Comparison of ENCODE assay signal across 18 mouse cellular contexts in genomic region chr7:75702966-75703645, GRCm38 (mm10).
DNase-seq lines count a peak whose midpoint lies in the region; ATAC-seq and TF ChIP-seq lines count a peak whose summit lies in the region.
"Had no signal": no experiment of that assay in that cellular context is flagged by ENCODE, and none has a peak within 500 bp of the region (broad histone marks: within the 10 kb centered on the region; RNA-seq: fewer than 3 reads in every experiment).

No protein-coding gene starts in this region.

- dilution Hi-C loops in CH12.LX (cut with MboI; ENCODE audit: extremely low pct_ligation_motif_present, extremely low pct_unique_long_range_greater_than_20kb, low sequenced_read_pairs) = no loop called here

- H3K4me2 ChIP-seq in midbrain, embryonic 11.5 days = no peak overlapping the region
- H3K4me2 ChIP-seq in midbrain, embryonic 15.5 days = no peak overlapping the region
- peak overlapping the region; percentile 48 for H3K4me2 ChIP-seq in CH12.LX (ENCODE audit: insufficient read depth, low read depth, poor library complexity, severe bottlenecking)
- peak overlapping the region; percentile 21; the same call in 1 of the 2 replicates for H3K4me2 ChIP-seq in liver, embryonic 15.5 days
- H3K4me2 ChIP-seq: heart, embryonic 12.5 days; neural tube, embryonic 12.5 days had no signal

- 0 out of 2 replicates have a peak, but pooled peaks cover 2% of the 10 kb centered on the region for H3K36me3 ChIP-seq in midbrain, embryonic 11.5 days (ENCODE audit: control insufficient read depth, insufficient read depth, low read length)
- no peaks in the 10 kb centered on the region for H3K36me3 ChIP-seq in midbrain, embryonic 15.5 days (replicated peaks)
- peaks cover 30 to 52% of the 10 kb centered on the region in 2 experiments for H3K36me3 ChIP-seq in CH12.LX (replicated peaks in 1 of 2; ENCODE audit: control insufficient read depth in 1 of 2, insufficient read depth in 1 of 2, low read length in 1 of 2)
- H3K36me3 ChIP-seq in liver, embryonic 15.5 days (replicated peaks) = peaks cover 88% of the 10 kb centered on the region

- 91% methylated on average over 3 of the region's 3 CpGs for WGBS in midbrain, embryonic 11.5 days
- 87% methylated on average over 3 of the region's 3 CpGs for WGBS in midbrain, embryonic 15.5 days
- WGBS in liver, embryonic 15.5 days (ENCODE audit: insufficient replicate concordance) = 57% methylated on average over 3 of the region's 3 CpGs

- H3K27me3 ChIP-seq in midbrain, embryonic 11.5 days (ENCODE audit: control insufficient read depth, insufficient read depth, low read length) = no peaks in the 10 kb centered on the region
- H3K27me3 ChIP-seq in midbrain, embryonic 15.5 days (replicated peaks) = no peaks in the 10 kb centered on the region
- no peaks in the 10 kb centered on the region for H3K27me3 ChIP-seq in CH12.LX (replicated peaks)
- no peaks in the 10 kb centered on the region for H3K27me3 ChIP-seq in liver, embryonic 15.5 days
- H3K27me3 ChIP-seq: heart, embryonic 12.5 days; neural tube, embryonic 12.5 days had no signal

- peak; percentile 57 for DNase-seq in midbrain, embryonic 11.5 days (ENCODE audit: low spot score, missing footprints)
- DNase-seq in CH12.LX (ENCODE audit: extremely low read depth) = no peak
- DNase-seq in layer of hippocampus, postnatal 14 days (ENCODE audit: low spot score in 2 of 2) = no peak
- no peak for DNase-seq in urinary bladder, postnatal 36 days (ENCODE audit: low spot score in 2 of 2)
- no peak for DNase-seq in spleen, postnatal 14 days (ENCODE audit: low spot score in 2 of 2)
- DNase-seq: adrenal gland, postnatal 25 days; cerebellum, postnatal 14 days; gastrocnemius, postnatal 36 days; kidney, adult 18-20 months; kidney, postnatal 25 days; lung, adult 2 months; spleen, adult 18-20 months; thymus, postnatal 36 days had no signal

- in situ Hi-C loops in CH12.LX (cut with MboI; ENCODE audit: low pct_ligation_motif_present, low pct_unique_long_range_greater_than_20kb, low sequenced_read_pairs) = loop anchor here (25.0 kb wide), 1 partner anchor 316 kb away; no protein-coding TSS in a partner anchor

- TF ChIP-seq RAD21 in CH12.LX (IDR thresholded peaks at IDR 0.05; ENCODE audit: low read depth, low read length) = no peak

- H3K27ac ChIP-seq in midbrain, embryonic 11.5 days (ENCODE audit: low read depth, low read length) = no peak overlapping the region
- no peak overlapping the region for H3K27ac ChIP-seq in midbrain, embryonic 15.5 days
- H3K27ac ChIP-seq in CH12.LX (ENCODE audit: insufficient read depth, low read depth) = no peak overlapping the region; the same call in 1 of the 2 replicates
- no peak overlapping the region for H3K27ac ChIP-seq in liver, embryonic 15.5 days (replicated peaks)
- H3K27ac ChIP-seq: neural tube, embryonic 12.5 days had no signal

- no peak for TF ChIP-seq POLR2A in CH12.LX (IDR thresholded peaks at IDR 0.05; ENCODE audit: low read depth, low read length)

- H3K4me3 ChIP-seq in midbrain, embryonic 11.5 days (ENCODE audit: low read depth, low read length) = no peak overlapping the region
- H3K4me3 ChIP-seq in midbrain, embryonic 15.5 days = no peak overlapping the region
- H3K4me3 ChIP-seq in CH12.LX (replicated peaks in 1 of 3; ENCODE audit: low read depth in 2 of 3, low read length in 2 of 3, poor library complexity in 1 of 3) = peak overlapping the region in 2 of 3 experiments; percentile 53 to 59
- peak overlapping the region; percentile 28; the same call in 1 of the 2 replicates for H3K4me3 ChIP-seq in liver, embryonic 15.5 days (replicated peaks)
- H3K4me3 ChIP-seq: heart, embryonic 12.5 days; neural tube, embryonic 12.5 days had no signal

- TF ChIP-seq EP300 in CH12.LX (IDR thresholded peaks at IDR 0.05; ENCODE audit: low read length) = no peak

- ATAC-seq in midbrain, embryonic 11.5 days (ENCODE audit: low FRiP score) = no peak
- no peak for ATAC-seq in midbrain, embryonic 15.5 days (replicated peaks)
- ATAC-seq in liver, embryonic 15.5 days (ENCODE audit: insufficient read depth) = no peak
- ATAC-seq: hindbrain, embryonic 16.5 days had no signal

- no peaks in the 10 kb centered on the region for H3K9me3 ChIP-seq in midbrain, embryonic 11.5 days (ENCODE audit: control insufficient read depth, low read length)
- no peaks in the 10 kb centered on the region for H3K9me3 ChIP-seq in midbrain, embryonic 15.5 days
- no peaks in the 10 kb centered on the region for H3K9me3 ChIP-seq in CH12.LX (replicated peaks; ENCODE audit: low read length)
- no peaks in the 10 kb centered on the region for H3K9me3 ChIP-seq in liver, embryonic 15.5 days (replicated peaks)
- H3K9me3 ChIP-seq: heart, embryonic 12.5 days; neural tube, embryonic 12.5 days had no signal

- H3K9ac ChIP-seq in midbrain, embryonic 11.5 days (ENCODE audit: low read length) = no peak overlapping the region
- H3K9ac ChIP-seq in midbrain, embryonic 15.5 days = no peak overlapping the region
- peak overlapping the region; percentile 89; the same call in 1 of the 2 replicates for H3K9ac ChIP-seq in CH12.LX (ENCODE audit: insufficient read depth, low read depth)
- no peak overlapping the region for H3K9ac ChIP-seq in liver, embryonic 15.5 days
- H3K9ac ChIP-seq: heart, embryonic 12.5 days; neural tube, embryonic 12.5 days had no signal

- peaks cover 12% of the 10 kb centered on the region for H3K79me2 ChIP-seq in CH12.LX (replicated peaks; ENCODE audit: control insufficient read depth, extremely low read depth, insufficient read depth, poor library complexity, severe bottlenecking)

- no peak for TF ChIP-seq CTCF in CH12.LX (conservative IDR thresholded peaks at IDR 0.05 in 1 of 2, IDR thresholded peaks at IDR 0.05 in 1 of 2; ENCODE audit: low read depth in 2 of 2, low read length in 2 of 2)

- H3K4me1 ChIP-seq in midbrain, embryonic 11.5 days (ENCODE audit: control insufficient read depth, insufficient read depth, low read length) = no peaks in the 10 kb centered on the region
- H3K4me1 ChIP-seq in midbrain, embryonic 15.5 days = no peaks in the 10 kb centered on the region
- H3K4me1 ChIP-seq in CH12.LX (ENCODE audit: control insufficient read depth in 1 of 2, insufficient read depth in 2 of 2) = peaks cover 6 to 44% of the 10 kb centered on the region in 2 experiments; a peak in 3 of 4 replicates
- H3K4me1 ChIP-seq in liver, embryonic 15.5 days (replicated peaks) = peaks cover 3% of the 10 kb centered on the region
- H3K4me1 ChIP-seq: heart, embryonic 12.5 days; neural tube, embryonic 12.5 days had no signal

TF ChIP-seq in CH12.LX, 34 proteins besides CTCF, POLR2A, EP300 and RAD21:
- TF ChIP-seq POLR2AphosphoS2 (IDR thresholded peaks at IDR 0.05; ENCODE audit: low read depth, low read length) (no peak), ELF1 (IDR thresholded peaks at IDR 0.05; ENCODE audit: low read depth, low read length) (peak; percentile 35; the same call in 1 of the 2 replicates), ZNF384 (IDR thresholded peaks at IDR 0.05; ENCODE audit: low read depth, low read length) (peak; percentile 71), MAFK (IDR thresholded peaks at IDR 0.05; ENCODE audit: insufficient replicate concordance, low read length) (no peak)

Comparison
In these comparisons a context has a peak if more than half of its experiments do, and no peak if none do; other contexts are left out.
1. H3K4me2 ChIP-seq: peak in CH12.LX (single experiment) and liver, embryonic 15.5 days (single experiment); none in midbrain, embryonic 11.5 days (single experiment) and midbrain, embryonic 15.5 days (single experiment).
2. H3K4me3 ChIP-seq: peak in CH12.LX (2 of 3) and liver, embryonic 15.5 days (single experiment); none in midbrain, embryonic 11.5 days (single experiment) and midbrain, embryonic 15.5 days (single experiment).